Mouse (Mus musculus) right cerebral cortex, postnatal 14 days (tissue): Measurements from ENCODE around the gene Ccno.
"Not testable (repeated sequence)": the region's sequence is repeated elsewhere in the genome, so short reads cannot be mapped to it uniquely, and the experiment has no call there.

Source experiments
- DNase-seq: peaks from one replicate; pipeline ENCODE4 v3.0.0; 2022

The Ccno gene

GRCm38 (mm10) chr13:113012683-113013082, 25.1 kb downstream of the Ccno start:
- DNase-seq = no peak

DNA sequence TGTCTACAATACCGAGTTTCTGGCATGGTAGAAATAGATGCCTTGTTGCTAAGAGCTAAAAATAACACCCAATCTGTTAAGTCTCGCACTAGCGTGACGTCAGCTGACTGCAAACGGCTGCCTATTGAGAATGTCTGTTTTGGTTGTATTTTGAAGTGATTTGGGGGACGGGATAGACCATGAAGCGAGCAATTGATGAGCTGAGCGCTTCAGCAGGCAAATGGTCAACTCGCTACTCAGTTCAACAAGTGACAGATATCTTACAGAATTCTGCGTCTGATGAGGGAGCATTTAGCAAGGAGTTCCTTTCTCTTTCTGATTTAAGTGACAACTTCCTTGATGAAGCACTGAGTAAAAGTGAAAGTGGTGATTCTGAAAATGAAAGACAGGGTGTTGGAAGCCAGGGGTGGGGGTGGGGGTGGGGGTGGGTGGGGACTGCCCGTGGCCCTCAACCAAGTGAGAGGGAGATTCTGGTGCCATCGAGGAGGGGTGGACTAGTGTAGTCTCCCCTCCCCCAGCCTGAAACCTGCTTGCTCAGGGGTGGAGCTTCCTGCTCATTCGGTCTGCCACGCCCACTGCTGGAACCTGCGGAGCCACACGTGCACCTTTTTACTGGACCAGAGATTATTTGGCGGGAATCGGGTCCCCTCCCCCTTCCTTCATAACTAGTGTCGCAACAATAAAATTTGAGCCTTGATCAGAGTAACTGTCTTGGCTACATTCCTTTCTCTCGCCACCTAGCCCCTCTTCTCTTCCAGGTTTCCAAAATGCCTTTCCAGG, 25.8 kb downstream of the Ccno start:
- DNase-seq = not testable (repeated sequence)

DNA sequence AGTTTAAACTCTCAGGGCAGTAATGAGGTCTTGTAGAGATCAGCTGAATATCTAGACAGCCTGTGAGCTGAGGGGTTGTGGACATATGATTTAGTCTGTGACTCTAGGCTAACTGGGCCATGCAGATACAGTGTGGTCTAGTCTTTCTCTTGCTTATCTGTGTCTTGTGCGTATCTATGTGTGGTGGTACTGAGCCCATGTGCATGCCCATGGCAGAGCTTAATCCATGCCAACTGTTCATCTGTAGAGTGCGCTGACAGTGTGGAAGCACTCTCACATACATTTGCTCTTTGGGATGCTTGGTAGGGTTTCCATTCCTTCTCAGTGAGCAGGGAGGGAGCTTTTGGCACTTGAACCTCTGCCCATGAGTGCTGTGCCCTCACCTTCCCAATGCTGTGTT, 33.9 kb downstream of the Ccno start:
- DNase-seq = no peak

DNA sequence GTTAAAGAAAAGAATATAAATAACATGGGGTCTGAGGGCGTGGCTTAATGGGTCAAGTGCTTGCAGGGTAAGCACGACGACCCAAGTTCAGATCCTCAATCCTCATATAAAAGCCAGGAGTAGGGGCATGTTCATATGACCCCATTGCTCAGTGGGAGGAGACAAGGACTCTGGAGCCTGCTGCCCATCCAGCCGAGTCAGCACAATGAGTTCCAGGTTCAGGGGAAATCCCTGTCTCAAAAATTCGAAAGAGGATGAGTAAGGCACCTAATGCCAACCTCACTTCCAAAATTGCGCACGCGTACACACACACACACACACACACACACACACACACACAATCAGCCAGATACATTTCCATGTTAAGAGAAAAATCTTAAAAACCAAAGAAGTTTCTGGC, 34.9 kb downstream of the Ccno start:
- no peak for DNase-seq

GRCm38 (mm10) chr13:113023274-113024143, 35.9 kb downstream of the Ccno start:
- no peak for DNase-seq

DNA sequence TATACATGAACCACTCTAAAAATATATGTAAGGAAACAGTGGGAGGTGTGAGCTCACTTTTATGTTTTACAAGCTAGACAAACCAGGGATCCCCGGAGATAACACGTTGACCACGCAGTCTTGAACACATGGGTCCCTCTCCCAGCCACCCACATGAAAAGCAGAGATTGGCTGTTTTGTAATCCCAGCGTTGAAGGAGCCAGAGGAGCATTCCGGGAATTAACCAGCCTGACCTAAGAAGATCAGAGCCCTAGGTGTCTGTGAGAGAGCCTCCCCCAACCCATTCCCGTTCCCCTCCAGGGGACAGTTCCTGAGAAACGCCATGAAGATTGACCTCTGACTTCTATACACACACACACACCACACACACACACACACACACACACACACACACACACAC, 43.7 kb downstream of the Ccno start:
- no peak for DNase-seq

- peak; percentile 38 for DNase-seq
Observed at GRCm38 (mm10) chr13:113031792-113032571, 44.4 kb downstream of the Ccno start.

DNA sequence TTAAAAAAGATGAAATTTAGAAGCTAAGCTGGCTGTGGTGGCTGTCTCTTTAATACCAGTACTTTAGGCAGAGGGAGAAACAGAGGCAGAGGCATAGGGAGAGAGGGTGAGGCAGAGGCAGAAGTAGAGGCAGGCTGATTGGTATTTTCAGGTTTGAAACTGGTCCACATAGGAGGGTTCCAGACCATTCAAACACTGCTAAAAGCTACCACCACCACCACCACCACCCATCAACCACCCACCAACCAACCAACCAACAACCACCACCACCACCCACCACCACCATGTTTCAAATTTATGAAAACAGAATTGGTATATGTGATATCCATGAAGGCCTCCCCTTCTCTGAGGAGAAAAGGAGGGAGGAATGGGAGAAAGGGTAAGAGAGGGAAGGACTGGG, 45.2 kb downstream of the Ccno start:
- no peak for DNase-seq

- no peak for DNase-seq
Observed at GRCm38 (mm10) chr13:113034271-113034886, 46.8 kb downstream of the Ccno start.

- peak; percentile 44 for DNase-seq
Observed at GRCm38 (mm10) chr13:113034950-113035421, 47.4 kb downstream of the Ccno start, which contains the start of gene Cdc20b. TSS of gene Cdc20b (plus strand) at chr13:113035111.

DNA sequence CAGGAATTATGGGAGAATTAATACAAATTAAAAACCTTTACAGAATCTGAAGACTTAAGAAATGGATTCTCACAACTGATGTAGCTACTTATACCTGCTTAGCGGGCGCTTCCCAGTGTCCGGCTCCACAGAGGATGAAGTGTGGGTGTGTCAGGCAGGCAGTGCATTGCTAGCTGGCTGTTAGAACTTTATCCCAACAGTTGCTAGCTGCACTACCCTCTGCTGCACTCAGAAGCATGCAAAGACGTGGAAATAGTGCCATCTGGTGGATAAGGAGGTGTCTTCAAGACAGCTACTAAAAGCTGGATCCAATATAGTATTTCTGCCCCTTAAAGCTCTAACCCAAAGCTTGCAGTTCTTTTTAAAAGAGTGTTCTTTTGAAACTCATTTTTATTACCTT, 48.2 kb downstream of the Ccno start:
- DNase-seq = peak; percentile 50
